Mouse (Mus musculus) limb, embryonic 11.5 days (tissue): ENCODE results near the gene Baz2b. TPM values are rescaled to one million over a fixed set of nuclear protein-coding genes. Genes with fewer than 3 reads are reported as not detected.

Experiments used
- polyA plus RNA-seq: library from polyadenylated mRNA; unstranded; fragments of >200 nt; fragmentation: Nextera tagmentation; extraction: Ambion mirVana; gene quantifications from 2 replicates; pipeline ENCODE4 v1.2.1, GENCODE M21; 2014

Gene Baz2b
- polyA plus RNA-seq, 1 experiment from 2014 or later: 64.2 TPM

Other genes with a start within 250 kb of the Baz2b start
- 80.5 and 86.5 TPM in 2 replicates for gene March7, start within 50 bp of the Baz2b start, polyA plus RNA-seq
- gene Cd302, start 74.6 kb upstream of the Baz2b start, polyA plus RNA-seq: 27.9 and 28.8 TPM in 2 replicates
- 6.3 and 6.7 TPM in 2 replicates for gene Ly75, start 173.5 kb upstream of the Baz2b start, polyA plus RNA-seq